In genomic region chr12:47219340-47219739, GRCm38 (mm10) we compare ENCODE assay signal across 11 mouse cellular contexts.
A peak's percentile ranks its signal among the peaks of the same experiment; 100 is the strongest.
DNase-seq lines count a peak whose midpoint lies in the region; ATAC-seq and TF ChIP-seq lines count a peak whose summit lies in the region.
"Had no signal": no experiment of that assay in that cellular context is flagged by ENCODE, and none has a peak within 500 bp of the region (broad histone marks: within the 10 kb centered on the region; RNA-seq: fewer than 3 reads in every experiment).

No protein-coding gene starts in this region.

- no peak overlapping the region for H3K4me2 ChIP-seq in heart, postnatal 0 days (ENCODE audit: low read depth, low read length)
- H3K4me2 ChIP-seq: liver, embryonic 11.5 days had no signal

- H3K36me3 ChIP-seq in heart, postnatal 0 days (replicated peaks; ENCODE audit: control insufficient read depth, insufficient read depth, low read length), result no peaks in the 10 kb centered on the region

- no peak for TF ChIP-seq POLR2A in lung, adult 2 months (IDR thresholded peaks at IDR 0.05; ENCODE audit: borderline replicate concordance, extremely low read depth, low read depth, low read length)

- intact Hi-C loops in heart, postnatal 10 days (cut with DNase I), result no loop called here

- no peaks in the 10 kb centered on the region for H3K4me1 ChIP-seq in heart, postnatal 0 days (ENCODE audit: control insufficient read depth, insufficient read depth)
- no peaks in the 10 kb centered on the region for H3K4me1 ChIP-seq in lung, adult 2 months (ENCODE audit: control insufficient read depth, insufficient read depth, low read length)

- H3K9me3 ChIP-seq in heart, postnatal 0 days (replicated peaks; ENCODE audit: control insufficient read depth, low read length), result no peaks in the 10 kb centered on the region

- no peak overlapping the region for H3K4me3 ChIP-seq in heart, postnatal 0 days (ENCODE audit: low read depth, low read length)
- H3K4me3 ChIP-seq in lung, adult 2 months (replicated peaks; ENCODE audit: extremely low read depth, low read depth, low read length), result no peak overlapping the region

- 0 out of 2 replicates have a peak, but pooled peaks have one; percentile 11 for TF ChIP-seq CTCF in heart, postnatal 0 days (IDR thresholded peaks at IDR 0.05; ENCODE audit: low read depth)
- TF ChIP-seq CTCF in lung, adult 2 months (IDR thresholded peaks at IDR 0.05; ENCODE audit: insufficient read depth, low read length), result no peak

- no peak overlapping the region for H3K9ac ChIP-seq in heart, postnatal 0 days (replicated peaks; ENCODE audit: low read depth, low read length)

- 20% methylated on average over 2 of the region's 2 CpGs for WGBS in heart, postnatal 0 days
- WGBS in lung, adult 2 months, result 20% methylated on average over 2 of the region's 2 CpGs

- H3K27ac ChIP-seq in heart, postnatal 0 days (ENCODE audit: low read depth), result no peak overlapping the region

- no peak for TF ChIP-seq EP300 in heart, postnatal 0 days (IDR thresholded peaks at IDR 0.05; ENCODE audit: low read depth)

- no peaks in the 10 kb centered on the region for H3K27me3 ChIP-seq in heart, postnatal 0 days (ENCODE audit: control insufficient read depth, insufficient read depth, low read length)

- peak; percentile 33 for DNase-seq in cerebellum, adult 9-10 months
- DNase-seq in cerebellum, postnatal 36 days, result no peak
- DNase-seq in heart, postnatal 0 days (ENCODE audit: low spot score), result no peak
- no peak for DNase-seq in heart, postnatal 10 days
- DNase-seq in lung, postnatal 36 days, result peak; percentile 24
- no peak for DNase-seq in lung, adult 2 months
- DNase-seq in natural killer cell, adult 2 months (ENCODE audit: low spot score in 2 of 2), result no peak
- no peak for DNase-seq in adrenal gland, adult 8-10 months
- DNase-seq: heart, postnatal 36 days; lung, postnatal 4 days had no signal

- ATAC-seq in heart, postnatal 0 days (ENCODE audit: insufficient read depth, low read depth), result no peak

Comparison
In these comparisons a context has a peak if more than half of its experiments do, and no peak if none do; other contexts are left out.
1. DNase-seq: peak in cerebellum, adult 9-10 months (single experiment) and lung, postnatal 36 days (single experiment); none in cerebellum, postnatal 36 days (0 of 2), heart, postnatal 0 days (single experiment), heart, postnatal 10 days (0 of 2), lung, adult 2 months (single experiment), natural killer cell, adult 2 months (0 of 2) and adrenal gland, adult 8-10 months (single experiment).